Mouse (Mus musculus): ENCODE results near the gene Pmp22. TPM values are rescaled to one million over a fixed set of nuclear protein-coding genes. Genes with fewer than 3 reads are reported as not detected.

Pmp22 gene
- polyA plus RNA-seq (2015; fragmentation: Illumina TruSeq; extraction: RNeasy Lipid Tissue Mini Kit (QIAGEN cat#74804); ENCODE audit: insufficient read depth, low read depth, low replicate concordance) = 28.6 TPM

DNA sequence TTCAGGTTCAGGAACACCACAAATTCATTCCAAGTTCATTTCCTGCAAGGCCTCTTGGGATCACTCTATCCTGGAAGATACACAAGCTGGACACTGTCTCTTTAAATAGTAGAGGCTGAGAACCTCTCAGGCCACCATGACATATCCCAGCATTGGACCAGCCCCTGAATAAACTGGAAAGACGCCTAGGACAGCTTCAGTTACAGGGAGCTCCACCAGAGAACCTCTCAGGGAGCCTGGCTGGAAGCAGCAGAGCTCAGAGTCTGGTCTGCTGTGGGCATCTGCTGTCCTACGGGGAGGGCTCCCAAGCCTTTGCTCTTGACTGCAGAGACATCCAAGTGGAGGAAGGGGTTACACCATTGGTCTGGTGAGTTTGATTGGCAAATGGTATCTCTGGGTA lies at the start of gene Pmp22:
Gene Pmp22 (plus strand): TSS at position 199 of the 400 bp plus-strand sequence.

Other genes with a start within 250 kb of the Pmp22 start
- 10.3 TPM for gene Tvp23b, start 249.5 kb upstream of the Pmp22 start, polyA plus RNA-seq (2015; fragmentation: Illumina TruSeq; extraction: RNeasy Lipid Tissue Mini Kit (QIAGEN cat#74804); ENCODE audit: insufficient read depth, low read depth, low replicate concordance)
- gene Cdrt4, start 177.8 kb upstream of the Pmp22 start, polyA plus RNA-seq (2015; fragmentation: Illumina TruSeq; extraction: RNeasy Lipid Tissue Mini Kit (QIAGEN cat#74804); ENCODE audit: insufficient read depth, low read depth, low replicate concordance) = not detected
- gene Tekt3, start 67.3 kb upstream of the Pmp22 start, polyA plus RNA-seq (2015; fragmentation: Illumina TruSeq; extraction: RNeasy Lipid Tissue Mini Kit (QIAGEN cat#74804); ENCODE audit: insufficient read depth, low read depth, low replicate concordance) = not detected